Mouse (Mus musculus) ES-E14 (cell line): ENCODE results near the gene Robo3. TPM values are rescaled to one million over a fixed set of nuclear protein-coding genes. Genes with fewer than 3 reads are reported as not detected.

Experiments
- DNase-seq: peaks from one replicate; pipeline ENCODE4 v3.0.0-alpha.2; 2013; ENCODE audit warnings: low read depth, low spot score
- H3K27ac ChIP-seq: 2 replicates; pipeline ENCODE4 v1.5.1; 2012; ENCODE audit warnings: low read depth, mild to moderate bottlenecking, low read length, moderate library complexity, mixed read lengths; ENCODE audit not compliant: poor library complexity, insufficient read depth, severe bottlenecking
- H3K36me3 ChIP-seq: 2 replicates; pipeline ENCODE4 v1.6.1; 2012; ENCODE audit warnings: mild to moderate bottlenecking, low read length, moderate library complexity, mixed read lengths; ENCODE audit not compliant: control insufficient read depth, poor library complexity, insufficient read depth, severe bottlenecking
- H3K4me1 ChIP-seq, 2 experiments: fragments of 150-350 bp in 1 of 2; sonication (generic) in 1 of 2; 2 replicates each; pipeline ENCODE4 v1.6.1; 2012; ENCODE audit warnings: low read length in 2 of 2, mild to moderate bottlenecking in 1 of 2, mixed read lengths in 1 of 2; ENCODE audit not compliant: control insufficient read depth in 2 of 2, insufficient read depth in 2 of 2, poor library complexity in 1 of 2
- H3K4me3 ChIP-seq, 2 experiments: fragments of 150-350 bp in 1 of 2; sonication (generic) in 1 of 2; 2 replicates each; pipeline ENCODE4 v1.5.1; 2012; ENCODE audit warnings: low read length in 2 of 2, low read depth in 1 of 2, mild to moderate bottlenecking in 1 of 2, mixed read lengths in 1 of 2; ENCODE audit not compliant: insufficient read depth in 1 of 2, poor library complexity in 1 of 2, severe bottlenecking in 1 of 2
- H3K9ac ChIP-seq: 2 replicates; pipeline ENCODE4 v1.6.1; 2012; ENCODE audit warnings: low read depth, mild to moderate bottlenecking, low read length, mixed read lengths; ENCODE audit not compliant: poor library complexity, insufficient read depth, severe bottlenecking
- H3K9me3 ChIP-seq: fragments of 150-350 bp; sonication (generic); 2 replicates; pipeline ENCODE4 v1.6.1; 2012; ENCODE audit warnings: low read depth, mild to moderate bottlenecking, low read length; ENCODE audit not compliant: control insufficient read depth, insufficient read depth
- CHD2 ChIP-seq: IDR thresholded peaks from 2 replicates; pipeline ENCODE4 v1.6.1; 2014; ENCODE audit warnings: mild to moderate bottlenecking, low read depth, low read length, inconsistent platforms
- HCFC1 ChIP-seq: IDR thresholded peaks from 2 replicates; pipeline ENCODE4 v1.6.1; 2012; ENCODE audit warnings: low read length, inconsistent platforms, borderline replicate concordance; ENCODE audit not compliant: insufficient read depth
- MAFK ChIP-seq: IDR thresholded peaks from 2 replicates; pipeline ENCODE4 v1.6.1; 2014; ENCODE audit warnings: mild to moderate bottlenecking, low read depth, low read length, inconsistent platforms; ENCODE audit not compliant: insufficient read depth
- ZC3H11A ChIP-seq: IDR thresholded peaks from 2 replicates; pipeline ENCODE4 v1.6.1; 2012; ENCODE audit warnings: low read depth, mild to moderate bottlenecking, inconsistent platforms, low read length, borderline replicate concordance
- ZNF384 ChIP-seq: IDR thresholded peaks from 2 replicates; pipeline ENCODE4 v1.6.1; 2012; ENCODE audit warnings: low read depth, low read length, inconsistent platforms
- in situ Hi-C, 2 experiments: fragments of 600-800 bp; cut with MboI; formaldehyde crosslinking; loops; one replicate each; pipeline ENCODE4 v1.15.1; 2025; ENCODE audit warnings: low sequenced_read_pairs in 2 of 2, inconsistent platforms in 1 of 2; ENCODE audit not compliant: unreplicated experiment in 2 of 2
- total RNA-seq: library from RNA; depleted of rRNA; stranded (reverse); fragments of 300-350 nt; gene quantifications from 2 replicates; pipeline ENCODE4 v1.2.3, GENCODE M21; 2012

Gene Robo3
- total RNA-seq, 1 experiment = 1.2 TPM

DNA sequence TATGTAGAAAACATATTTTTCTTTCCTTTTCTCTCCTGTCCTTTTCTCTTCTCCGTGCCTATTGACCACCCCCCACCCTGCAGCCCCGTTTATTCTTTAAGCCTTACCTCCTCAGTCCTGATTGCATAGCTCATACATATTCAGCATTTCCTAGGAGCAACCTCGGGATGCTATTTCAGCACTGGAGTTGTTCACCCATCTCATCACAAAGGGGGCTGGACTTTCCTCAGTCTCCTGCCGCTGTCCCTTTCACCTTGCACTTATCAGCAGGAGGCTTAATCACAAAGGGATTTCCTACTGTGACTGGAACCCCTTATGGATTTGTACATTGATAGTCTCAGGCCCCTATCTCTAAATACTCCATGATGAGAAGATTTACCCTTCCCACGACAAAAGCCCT is 19.4 kb upstream of the Robo3 start:
- no peak overlapping the region for H3K4me3 ChIP-seq

DNA sequence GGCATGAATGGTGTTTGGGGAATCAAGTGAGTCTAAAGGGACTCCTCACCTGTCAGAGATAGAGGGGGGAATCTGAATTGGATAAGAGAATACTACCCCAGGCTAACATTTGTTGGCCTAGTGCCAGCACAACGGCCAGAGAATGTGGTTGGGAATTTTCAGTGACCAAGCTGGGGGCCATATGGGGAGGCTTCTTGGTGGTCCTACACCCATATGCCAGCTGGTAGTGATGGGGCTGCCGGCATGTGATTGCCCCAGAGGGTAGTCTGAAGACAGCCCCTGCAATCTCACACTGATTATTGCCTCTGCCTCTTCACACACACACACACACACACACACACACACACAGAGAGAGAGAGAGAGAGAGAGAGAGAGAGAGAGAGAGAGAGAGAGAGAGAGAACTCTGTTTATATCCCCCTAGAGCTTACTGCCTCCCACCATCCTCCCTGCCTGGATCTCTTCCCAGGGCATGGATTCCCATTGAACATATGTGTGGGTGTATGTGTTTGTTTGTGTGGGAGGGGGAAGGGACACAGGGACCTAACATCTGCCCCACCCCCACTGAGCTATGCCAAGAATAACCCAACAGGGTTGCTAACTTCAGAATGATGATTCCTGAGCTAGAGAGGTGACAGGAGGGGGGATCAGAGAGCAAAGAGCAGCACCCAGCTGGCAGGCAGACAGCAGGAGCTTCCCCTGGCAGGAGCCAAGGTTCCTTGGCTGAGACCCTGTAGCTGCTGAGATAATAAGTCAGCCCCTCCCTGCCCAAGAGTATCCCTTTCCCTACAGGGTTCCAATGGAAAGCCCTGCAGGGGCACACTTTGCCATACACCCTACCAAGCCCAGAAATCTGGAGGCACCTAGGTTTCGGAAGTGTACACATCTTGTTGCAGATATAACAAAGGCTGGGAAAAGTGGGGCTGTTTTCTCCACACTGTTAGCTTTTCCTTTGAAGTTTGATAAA is 5.0 kb upstream of the Robo3 start:
- TF ChIP-seq ZC3H11A (no peak), HCFC1 (no peak), CHD2 (no peak), ZNF384 (no peak), MAFK (no peak)
- no peak overlapping the region for H3K4me3 ChIP-seq
- in situ Hi-C loops = loop anchor here in 1 of 2 experiments (10.0 kb wide), 1 partner anchor 107 kb away; no protein-coding TSS in a partner anchor
- H3K9me3 ChIP-seq = no peaks in the 10 kb centered on the region
- no peak for DNase-seq
- H3K9ac ChIP-seq = no peak overlapping the region
- H3K27ac ChIP-seq = no peak overlapping the region
- peaks cover 0 to 3% of the 10 kb centered on the region in 2 experiments; a peak in 1 of 4 replicates for H3K4me1 ChIP-seq
- no peaks in the 10 kb centered on the region for H3K36me3 ChIP-seq

More for the DNA sequence above, 19.4 kb upstream of the Robo3 start:
- no peak for TF ChIP-seq CHD2
- no peak for TF ChIP-seq MAFK
- TF ChIP-seq HCFC1 = no peak
- TF ChIP-seq ZNF384 = no peak
- no peak for DNase-seq
- no peaks in the 10 kb centered on the region for H3K36me3 ChIP-seq
- in situ Hi-C loops = no loop called here
- no peak overlapping the region for H3K27ac ChIP-seq
- no peak overlapping the region for H3K9ac ChIP-seq
- peaks cover 5 to 7% of the 10 kb centered on the region in 2 experiments; a peak in 2 of 4 replicates for H3K4me1 ChIP-seq
- H3K9me3 ChIP-seq = no peaks in the 10 kb centered on the region

DNA sequence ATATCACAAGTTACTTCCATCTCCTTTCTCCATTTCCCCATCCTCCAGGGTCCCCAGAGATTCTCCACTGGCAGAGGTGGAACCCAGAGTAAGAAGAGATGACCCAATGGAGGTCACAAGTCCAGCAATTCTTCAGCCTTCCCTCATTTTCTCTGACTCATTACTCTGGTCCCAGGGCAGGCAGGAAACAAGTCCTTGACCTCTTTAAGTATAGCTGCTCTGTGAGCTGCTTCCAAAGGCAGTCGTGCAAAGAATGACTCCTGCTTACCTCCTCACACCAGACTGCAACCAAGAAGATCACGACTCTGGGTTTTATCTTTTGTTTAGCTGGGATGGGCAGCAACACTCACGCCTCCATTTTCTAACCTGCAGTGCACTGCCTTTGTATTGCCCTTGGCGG is 2.6 kb upstream of the Robo3 start:
- peaks cover 3 to 4% of the 10 kb centered on the region in 2 experiments; a peak in 2 of 4 replicates for H3K4me1 ChIP-seq
- DNase-seq = no peak
- H3K9me3 ChIP-seq = no peaks in the 10 kb centered on the region
- TF ChIP-seq ZNF384 (no peak), CHD2 (no peak), HCFC1 (no peak), MAFK (no peak), ZC3H11A (no peak)
- in situ Hi-C loops = loop anchor here in 1 of 2 experiments (10.0 kb wide), 1 partner anchor 109 kb away; no protein-coding TSS in a partner anchor
- no peak overlapping the region for H3K27ac ChIP-seq
- no peak overlapping the region for H3K4me3 ChIP-seq
- H3K9ac ChIP-seq = no peak overlapping the region
- H3K36me3 ChIP-seq = no peaks in the 10 kb centered on the region

- in situ Hi-C loops = loop anchor here in 1 of 2 experiments (10.0 kb wide), 1 partner anchor 110 kb away; no protein-coding TSS in a partner anchor
- Histone ChIP-seq H3K27ac (no peak overlapping the region), H3K4me1 (peaks cover 3 to 4% of the 10 kb centered on the region in 2 experiments; a peak in 2 of 4 replicates), H3K4me3 (no peak overlapping the region), H3K9ac (no peak overlapping the region), H3K36me3 (no peaks in the 10 kb centered on the region), H3K9me3 (no peaks in the 10 kb centered on the region)
- no peak for DNase-seq
- TF ChIP-seq ZC3H11A (no peak), MAFK (no peak), ZNF384 (no peak), CHD2 (no peak), HCFC1 (no peak)
These were observed 1.9 kb upstream of the Robo3 start for GRCm38 (mm10) chr9:37434932-37435331.
